In the genomic region with DNA sequence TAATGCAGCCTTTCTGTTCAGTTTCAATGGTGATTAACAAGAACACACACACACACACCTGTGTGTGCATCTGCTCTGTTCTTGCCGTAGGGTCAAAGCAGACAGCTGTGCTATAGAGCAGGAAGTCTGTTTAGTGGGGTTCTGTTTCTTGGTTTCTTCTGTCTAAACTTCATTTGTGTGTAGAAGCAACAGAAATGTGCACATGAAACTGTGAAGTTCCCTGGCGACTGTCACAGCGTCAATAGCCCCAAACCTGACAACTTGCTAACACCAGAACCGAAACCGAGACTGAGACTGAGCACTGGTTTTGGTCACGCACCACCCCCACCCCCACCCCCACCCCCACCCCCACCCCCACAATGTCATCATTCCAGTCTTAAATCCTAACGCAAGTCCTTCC, we compare ENCODE assay signal across 29 mouse cellular contexts.
DNase-seq lines count a peak whose midpoint lies in the region; ATAC-seq and TF ChIP-seq lines count a peak whose summit lies in the region.
"Had no signal": no experiment of that assay in that cellular context is flagged by ENCODE, and none has a peak within 500 bp of the region (broad histone marks: within the 10 kb centered on the region; RNA-seq: fewer than 3 reads in every experiment).

No protein-coding gene starts in this region.

- peaks cover 31 to 81% of the 10 kb centered on the region in 2 experiments for H3K4me1 ChIP-seq in CH12.LX (ENCODE audit: control insufficient read depth in 1 of 2, insufficient read depth in 2 of 2)
- peaks cover 2% of the 10 kb centered on the region; the same call in 1 of the 2 replicates for H3K4me1 ChIP-seq in small intestine, adult 2 months (ENCODE audit: control insufficient read depth, insufficient read depth, insufficient read length, low read length)
- peaks cover 4% of the 10 kb centered on the region for H3K4me1 ChIP-seq in midbrain, embryonic 10.5 days
- H3K4me1 ChIP-seq: heart, embryonic 13.5 days; limb, embryonic 15.5 days; midbrain, embryonic 15.5 days had no signal

- peak overlapping the region; percentile 71 for H3K27ac ChIP-seq in CH12.LX (ENCODE audit: insufficient read depth, low read depth)
- peak overlapping the region; percentile 51 for H3K27ac ChIP-seq in small intestine, adult 2 months (ENCODE audit: insufficient read depth, low read depth, low read length)
- no peak overlapping the region for H3K27ac ChIP-seq in midbrain, embryonic 10.5 days (replicated peaks)
- H3K27ac ChIP-seq: forebrain, embryonic 13.5 days; heart, embryonic 13.5 days; hindbrain, embryonic 14.5 days; limb, embryonic 10.5 days; limb, embryonic 15.5 days; liver, embryonic 14.5 days; midbrain, embryonic 15.5 days; neural tube, embryonic 15.5 days had no signal

- H3K4me3 ChIP-seq in CH12.LX (replicated peaks in 1 of 3; ENCODE audit: low read depth in 2 of 3, low read length in 2 of 3, poor library complexity in 1 of 3), result no peak overlapping the region
- no peak overlapping the region for H3K4me3 ChIP-seq in small intestine, adult 2 months (ENCODE audit: low read depth, low read length)
- H3K4me3 ChIP-seq in midbrain, embryonic 10.5 days, result no peak overlapping the region
- H3K4me3 ChIP-seq: forebrain, embryonic 13.5 days; heart, embryonic 13.5 days; limb, embryonic 10.5 days; limb, embryonic 15.5 days; megakaryocyte, embryonic 14.5 days; midbrain, embryonic 15.5 days; neural tube, embryonic 15.5 days had no signal

- TF ChIP-seq RAD21 in CH12.LX (IDR thresholded peaks at IDR 0.05; ENCODE audit: low read depth, low read length), result no peak; the same call in 1 of the 2 replicates

- H3K79me2 ChIP-seq in CH12.LX (replicated peaks; ENCODE audit: control insufficient read depth, extremely low read depth, insufficient read depth, poor library complexity, severe bottlenecking), result no peaks in the 10 kb centered on the region

- WGBS in small intestine, adult 2 months, result 80% methylated on average over 7 of the region's 7 CpGs
- 90% methylated on average over 7 of the region's 7 CpGs for WGBS in midbrain, embryonic 10.5 days

- in situ Hi-C loops in CH12.LX (cut with MboI; ENCODE audit: low pct_ligation_motif_present, low pct_unique_long_range_greater_than_20kb, low sequenced_read_pairs), result no loop called here

- dilution Hi-C loops in CH12.LX (cut with MboI; ENCODE audit: extremely low pct_ligation_motif_present, extremely low pct_unique_long_range_greater_than_20kb, low sequenced_read_pairs), result no loop called here

- TF ChIP-seq POLR2A in CH12.LX (IDR thresholded peaks at IDR 0.05; ENCODE audit: low read depth, low read length), result no peak
- no peak for TF ChIP-seq POLR2A in small intestine, adult 2 months (IDR thresholded peaks at IDR 0.05; ENCODE audit: low read depth, low read length)

- H3K36me3 ChIP-seq in CH12.LX (replicated peaks in 1 of 2; ENCODE audit: control insufficient read depth in 1 of 2, insufficient read depth in 1 of 2, low read length in 1 of 2), result no peaks in the 10 kb centered on the region
- H3K36me3 ChIP-seq in small intestine, adult 2 months (ENCODE audit: control insufficient read depth, insufficient read depth, low read length), result no peaks in the 10 kb centered on the region
- H3K36me3 ChIP-seq in midbrain, embryonic 10.5 days, result no peaks in the 10 kb centered on the region
- H3K36me3 ChIP-seq: heart, embryonic 13.5 days; limb, embryonic 10.5 days; limb, embryonic 15.5 days; midbrain, embryonic 15.5 days; neural tube, embryonic 15.5 days had no signal

- TF ChIP-seq CTCF in CH12.LX (conservative IDR thresholded peaks at IDR 0.05 in 1 of 2, IDR thresholded peaks at IDR 0.05 in 1 of 2; ENCODE audit: low read depth in 2 of 2, low read length in 2 of 2), result no peak
- no peak for TF ChIP-seq CTCF in small intestine, adult 2 months (IDR thresholded peaks at IDR 0.05; ENCODE audit: extremely low read depth, insufficient read length, insufficient replicate concordance, low read depth, low read length)

- peak overlapping the region; percentile 19; the same call in 1 of the 2 replicates for H3K9ac ChIP-seq in CH12.LX (ENCODE audit: insufficient read depth, low read depth)
- H3K9ac ChIP-seq: forebrain, embryonic 13.5 days; heart, embryonic 13.5 days; hindbrain, embryonic 14.5 days; limb, embryonic 15.5 days; liver, embryonic 14.5 days; lung, embryonic 14.5 days; midbrain, embryonic 15.5 days; neural tube, embryonic 15.5 days had no signal

- H3K27me3 ChIP-seq in CH12.LX (replicated peaks), result no peaks in the 10 kb centered on the region
- no peaks in the 10 kb centered on the region for H3K27me3 ChIP-seq in small intestine, adult 2 months (ENCODE audit: control insufficient read depth, insufficient read depth, low read length)
- H3K27me3 ChIP-seq in midbrain, embryonic 10.5 days (ENCODE audit: low read depth, poor library complexity, severe bottlenecking), result 0 out of 2 replicates have a peak, but pooled peaks cover 9% of the 10 kb centered on the region
- H3K27me3 ChIP-seq: forebrain, embryonic 13.5 days; limb, embryonic 15.5 days; midbrain, embryonic 15.5 days; Patski had no signal

- TF ChIP-seq EP300 in CH12.LX (IDR thresholded peaks at IDR 0.05; ENCODE audit: low read length), result peak; percentile 79; the same call in 1 of the 2 replicates

- ATAC-seq in granulocyte monocyte progenitor cell, adult 5-6 weeks (replicated peaks; ENCODE audit: poor library complexity, severe bottlenecking), result peak; percentile 19
- ATAC-seq in activated CD4-positive, CD25-positive, alpha-beta regulatory T cell, adult 4 months, result no peak
- ATAC-seq: forebrain, embryonic 13.5 days; intestine, postnatal 0 days; midbrain, embryonic 15.5 days; Patski had no signal

- peak; percentile 8 for DNase-seq in thymus, postnatal 14 days
- no peak for DNase-seq in thymus, postnatal 4 days
- DNase-seq in CH12.LX (ENCODE audit: extremely low read depth), result peak; percentile 81
- no peak for DNase-seq in midbrain, embryonic 10.5 days (ENCODE audit: low spot score)
- DNase-seq: adrenal gland, postnatal 14 days; cerebellum, adult 11-12 months; cerebellum, postnatal 10 days; gastrocnemius, postnatal 36 days; heart, postnatal 10 days; kidney, adult 9 months; kidney, postnatal 10 days; layer of hippocampus, postnatal 36 days; lung, embryonic 14.5 days; lung, postnatal 14 days; right cerebral cortex, postnatal 25 days had no signal

- peak overlapping the region; percentile 67 for H3K4me2 ChIP-seq in CH12.LX (ENCODE audit: insufficient read depth, low read depth, poor library complexity, severe bottlenecking)
- H3K4me2 ChIP-seq: forebrain, embryonic 13.5 days; heart, embryonic 13.5 days; hindbrain, embryonic 14.5 days; limb, embryonic 15.5 days; lung, embryonic 14.5 days; midbrain, embryonic 15.5 days; neural tube, embryonic 15.5 days had no signal

- H3K9me3 ChIP-seq in CH12.LX (replicated peaks; ENCODE audit: low read length), result no peaks in the 10 kb centered on the region
- no peaks in the 10 kb centered on the region for H3K9me3 ChIP-seq in midbrain, embryonic 10.5 days (replicated peaks)
- H3K9me3 ChIP-seq: forebrain, embryonic 13.5 days; heart, embryonic 13.5 days; limb, embryonic 10.5 days; limb, embryonic 15.5 days; megakaryocyte, embryonic 14.5 days; midbrain, embryonic 15.5 days; neural tube, embryonic 15.5 days had no signal

TF ChIP-seq in CH12.LX, 34 proteins besides CTCF, POLR2A, EP300 and RAD21:
- TF ChIP-seq JUN (IDR thresholded peaks at IDR 0.05; ENCODE audit: insufficient read depth, low read depth, low read length) (no peak), MXI1 (IDR thresholded peaks at IDR 0.05; ENCODE audit: low read depth, low read length) (no peak), PAX5 (IDR thresholded peaks at IDR 0.05; ENCODE audit: low read length) (no peak), MAZ (IDR thresholded peaks at IDR 0.05; ENCODE audit: low read depth, low read length) (no peak), ETS1 (conservative IDR thresholded peaks at IDR 0.05; ENCODE audit: low read depth, low read length) (peak; percentile 57), SMC3 (IDR thresholded peaks at IDR 0.05; ENCODE audit: low read depth, low read length) (no peak), JUND (conservative IDR thresholded peaks at IDR 0.05; ENCODE audit: low read depth, low read length) (no peak), NRF1 (IDR thresholded peaks at IDR 0.05; ENCODE audit: low read depth, low read length) (no peak), USF2 (conservative IDR thresholded peaks at IDR 0.05; ENCODE audit: low read depth, low read length) (no peak), POLR2AphosphoS2 (IDR thresholded peaks at IDR 0.05; ENCODE audit: low read depth, low read length) (no peak), ZMIZ1 (IDR thresholded peaks at IDR 0.05; ENCODE audit: low read depth, low read length) (no peak), MAX (IDR thresholded peaks at IDR 0.05; ENCODE audit: low read length) (0 out of 2 replicates have a peak, but pooled peaks have one; percentile 27), HCFC1 (IDR thresholded peaks at IDR 0.05; ENCODE audit: low read depth, low read length) (no peak), MYC (IDR thresholded peaks at IDR 0.05; ENCODE audit: low read depth, low read length) (peak; percentile 60; the same call in 1 of the 2 replicates), BHLHE40 (IDR thresholded peaks at IDR 0.05; ENCODE audit: low read depth, low read length) (peak; percentile 87), UBTF (IDR thresholded peaks at IDR 0.05; ENCODE audit: low read depth, low read length) (no peak), IRF4 (IDR thresholded peaks at IDR 0.05; ENCODE audit: low read depth, low read length) (peak; percentile 90), NELFE (IDR thresholded peaks at IDR 0.05; ENCODE audit: low read depth, low read length) (no peak), ELF1 (IDR thresholded peaks at IDR 0.05; ENCODE audit: low read depth, low read length) (no peak), ZKSCAN1 (IDR thresholded peaks at IDR 0.05; ENCODE audit: borderline replicate concordance, low read depth, low read length) (no peak), E2F4 (IDR thresholded peaks at IDR 0.05; ENCODE audit: insufficient replicate concordance, low read depth, low read length) (no peak), CHD2 (IDR thresholded peaks at IDR 0.05; ENCODE audit: low read length) (peak; percentile 75), TBP (conservative IDR thresholded peaks at IDR 0.05; ENCODE audit: low read depth, low read length) (no peak), ZC3H11A (IDR thresholded peaks at IDR 0.05; ENCODE audit: low read depth, low read length) (no peak), MEF2A (IDR thresholded peaks at IDR 0.05; ENCODE audit: borderline replicate concordance, low read depth, low read length) (peak; percentile 48; the same call in 1 of the 2 replicates), RCOR1 (conservative IDR thresholded peaks at IDR 0.05; ENCODE audit: low read depth, low read length) (no peak), TCF12 (IDR thresholded peaks at IDR 0.05; ENCODE audit: low read depth, low read length) (peak; percentile 79), USF1 (IDR thresholded peaks at IDR 0.05; ENCODE audit: low read depth, low read length) (no peak), KAT2A (IDR thresholded peaks at IDR 0.05; ENCODE audit: insufficient replicate concordance, low read length) (no peak)
TF ChIP-seq in CH12.LX: peak in this region for 8.

Comparison
In these comparisons a context has a peak if more than half of its experiments do, and no peak if none do; other contexts are left out.
1. DNase-seq: peak in thymus, postnatal 14 days (single experiment) and CH12.LX (single experiment); none in thymus, postnatal 4 days (single experiment) and midbrain, embryonic 10.5 days (single experiment).